Mouse (Mus musculus) heart, embryonic 11.5 days (tissue): ENCODE data around the gene Zfp687. TPM values are rescaled to one million over a fixed set of nuclear protein-coding genes. Genes with fewer than 3 reads are reported as not detected.
A peak's percentile ranks its signal among the peaks of the same experiment; 100 is the strongest.

ENCODE experiments used
- ATAC-seq: fragments of 200-750 bp; cut with Nextera tagmentation; replicated peaks from 2 replicates; pipeline ENCODE4 v1.8.0; 2017; ENCODE audit warnings: moderate library complexity; ENCODE audit not compliant: insufficient number of reproducible peaks, low FRiP score, low TSS enrichment
- H3K27ac ChIP-seq: fragments of 300-500 bp; sonication (generic); 2 replicates; pipeline ENCODE4 v1.5.1; 2014; ENCODE audit warnings: mild to moderate bottlenecking, low read depth, low read length
- H3K27me3 ChIP-seq: fragments of 300-500 bp; sonication (generic); 2 replicates; pipeline ENCODE4 v1.6.1; 2014; ENCODE audit warnings: mild to moderate bottlenecking, low read length, mixed read lengths; ENCODE audit not compliant: control insufficient read depth, insufficient read depth
- H3K36me3 ChIP-seq: fragments of 300-500 bp; sonication (generic); 2 replicates; pipeline ENCODE4 v1.6.1; 2014; ENCODE audit warnings: mild to moderate bottlenecking, low read length, moderate library complexity, mixed read lengths; ENCODE audit not compliant: control insufficient read depth, insufficient read depth
- H3K4me1 ChIP-seq: fragments of 300-500 bp; sonication (generic); 2 replicates; pipeline ENCODE4 v1.6.1; 2014; ENCODE audit warnings: low read length; ENCODE audit not compliant: control insufficient read depth, insufficient read depth
- H3K4me2 ChIP-seq: fragments of 300-500 bp; sonication (generic); 2 replicates; pipeline ENCODE4 v1.6.1; 2014; ENCODE audit warnings: mild to moderate bottlenecking, moderate library complexity
- H3K4me3 ChIP-seq: fragments of 300-500 bp; sonication (generic); 2 replicates; pipeline ENCODE4 v1.5.1; 2014; ENCODE audit warnings: low read depth, low read length
- H3K9ac ChIP-seq: fragments of 300-500 bp; sonication (generic); 2 replicates; pipeline ENCODE4 v1.6.1; 2014; ENCODE audit warnings: mild to moderate bottlenecking, low read depth, low read length, moderate library complexity
- H3K9me3 ChIP-seq: fragments of 300-500 bp; sonication (generic); replicated peaks from 2 replicates; pipeline ENCODE4 v1.6.1; 2016; ENCODE audit warnings: low read length; ENCODE audit not compliant: control insufficient read depth
- WGBS: fragments of 180-500 bp; shearing (Covaris S2); extraction: QIAGEN DNeasy Blood & Tissue Kit; methylation state at CpG from one replicate; pipeline ENCODE4 v1.1.7; 2014; ENCODE audit not compliant: insufficient replicate concordance; 5-methylcytosine and 5-hydroxymethylcytosine counted together
- polyA plus RNA-seq: library from polyadenylated mRNA; unstranded; fragments of >200 nt; fragmentation: Nextera tagmentation; extraction: Ambion mirVana; gene quantifications from 2 replicates; pipeline ENCODE4 v1.2.1, GENCODE M21; 2014

The Zfp687 gene
- polyA plus RNA-seq, 1 experiment from 2014 or later: 19.6 TPM

- H3K27me3 ChIP-seq: no peaks in the 10 kb centered on the region
- 29% methylated on average over 2 of the region's 2 CpGs for WGBS
- peaks cover 30% of the 10 kb centered on the region for H3K36me3 ChIP-seq
- H3K9ac ChIP-seq: no peak overlapping the region
- no peaks in the 10 kb centered on the region for H3K4me1 ChIP-seq
- no peak overlapping the region for H3K4me2 ChIP-seq
- no peak overlapping the region for H3K4me3 ChIP-seq
- no peaks in the 10 kb centered on the region for H3K9me3 ChIP-seq
- no peak for ATAC-seq
- H3K27ac ChIP-seq: no peak overlapping the region
Observed at GRCm38 (mm10) chr3:94996946-94997345, 18.3 kb downstream of the Zfp687 start.

- H3K4me2 ChIP-seq: no peak overlapping the region
- H3K27ac ChIP-seq: no peak overlapping the region; the same call in 1 of the 2 replicates
- no peak for ATAC-seq
- 30% methylated on average over 9 of the region's 9 CpGs for WGBS
- no peaks in the 10 kb centered on the region for H3K27me3 ChIP-seq
- H3K9ac ChIP-seq: no peak overlapping the region
- H3K9me3 ChIP-seq: no peaks in the 10 kb centered on the region
- no peak overlapping the region for H3K4me3 ChIP-seq
- H3K4me1 ChIP-seq: peaks cover 40% of the 10 kb centered on the region
- peaks cover 13% of the 10 kb centered on the region; the same call in 1 of the 2 replicates for H3K36me3 ChIP-seq
Observed at GRCm38 (mm10) chr3:94989159-94989761, 26.0 kb downstream of the Zfp687 start.

GRCm38 (mm10) chr3:94987578-94987977, 27.7 kb downstream of the Zfp687 start:
- Histone ChIP-seq H3K4me2 (peak overlapping the region; percentile 8; the same call in 1 of the 2 replicates), H3K27ac (peak overlapping the region; percentile 22; the same call in 1 of the 2 replicates), H3K9ac (no peak overlapping the region), H3K4me3 (no peak overlapping the region), H3K9me3 (no peaks in the 10 kb centered on the region), H3K27me3 (no peaks in the 10 kb centered on the region), H3K4me1 (peaks cover 40% of the 10 kb centered on the region), H3K36me3 (peaks cover 15% of the 10 kb centered on the region)
- peak; percentile 74 for ATAC-seq

DNA sequence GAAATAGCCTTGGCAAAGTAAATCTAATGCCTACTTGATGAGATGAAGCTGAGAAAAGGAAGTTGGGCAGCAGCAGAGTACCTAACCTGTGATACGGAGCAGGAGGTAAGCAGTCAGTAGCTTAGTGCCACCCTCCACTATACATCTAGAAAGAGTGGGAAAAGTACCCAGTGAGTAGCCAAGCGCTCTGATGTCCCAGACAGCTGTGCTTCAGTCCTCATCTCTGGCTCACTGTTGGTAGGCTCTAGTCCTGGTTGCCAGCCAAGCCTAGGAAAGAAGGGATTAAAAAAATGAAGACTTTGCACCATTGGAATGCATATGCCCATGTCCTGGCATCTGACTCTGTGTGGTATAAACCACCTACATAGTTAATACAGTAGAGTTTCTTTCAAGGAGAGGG, 29.7 kb downstream of the Zfp687 start:
- Histone ChIP-seq H3K27ac (no peak overlapping the region), H3K4me2 (no peak overlapping the region), H3K4me1 (peaks cover 40% of the 10 kb centered on the region), H3K27me3 (no peaks in the 10 kb centered on the region), H3K4me3 (no peak overlapping the region), H3K36me3 (peaks cover 17% of the 10 kb centered on the region), H3K9ac (no peak overlapping the region), H3K9me3 (no peaks in the 10 kb centered on the region)
- ATAC-seq: no peak
- 94% methylated on average over 2 of the region's 2 CpGs for WGBS

- no peaks in the 10 kb centered on the region for H3K27me3 ChIP-seq
- H3K4me1 ChIP-seq: peaks cover 35% of the 10 kb centered on the region
- H3K4me2 ChIP-seq: no peak overlapping the region
- no peak overlapping the region for H3K4me3 ChIP-seq
- H3K36me3 ChIP-seq: peaks cover 17% of the 10 kb centered on the region
- no peak overlapping the region for H3K9ac ChIP-seq
- ATAC-seq: no peak
- WGBS: 93% methylated on average over 11 of the region's 11 CpGs
- H3K27ac ChIP-seq: no peak overlapping the region
- no peaks in the 10 kb centered on the region for H3K9me3 ChIP-seq
Observed at GRCm38 (mm10) chr3:94984312-94984711, 30.9 kb downstream of the Zfp687 start.

- H3K4me1 ChIP-seq: peaks cover 7% of the 10 kb centered on the region
- no peaks in the 10 kb centered on the region for H3K9me3 ChIP-seq
- peak within 1 kb of the TSS; percentile 92 for H3K4me3 ChIP-seq
- peak within 1 kb of the TSS; percentile 81 for H3K27ac ChIP-seq
- peak; percentile 91 for ATAC-seq
- peak within 1 kb of the TSS; percentile 68 for H3K4me2 ChIP-seq
- no peaks in the 10 kb centered on the region for H3K27me3 ChIP-seq
- H3K36me3 ChIP-seq: no peaks in the 10 kb centered on the region
- H3K9ac ChIP-seq: peak within 1 kb of the TSS; percentile 94
- WGBS: under 1% methylated on average over 55 of the region's 57 CpGs
Observed at GRCm38 (mm10) chr3:94974528-94975422, 40.5 kb downstream of the Zfp687 start, which contains the start of gene Pi4kb. Gene Pi4kb, plus strand, starts transcription at chr3:94974731.

GRCm38 (mm10) chr3:94974026-94974527, 41.2 kb downstream of the Zfp687 start:
- Histone ChIP-seq H3K4me3 (peak overlapping the region; percentile 92), H3K27me3 (no peaks in the 10 kb centered on the region), H3K27ac (no peak overlapping the region), H3K36me3 (no peaks in the 10 kb centered on the region), H3K9ac (peak overlapping the region; percentile 94), H3K9me3 (no peaks in the 10 kb centered on the region), H3K4me1 (peaks cover 7% of the 10 kb centered on the region), H3K4me2 (peak overlapping the region; percentile 68)
- WGBS: 27% methylated on average over 9 of the region's 9 CpGs
- no peak for ATAC-seq

DNA sequence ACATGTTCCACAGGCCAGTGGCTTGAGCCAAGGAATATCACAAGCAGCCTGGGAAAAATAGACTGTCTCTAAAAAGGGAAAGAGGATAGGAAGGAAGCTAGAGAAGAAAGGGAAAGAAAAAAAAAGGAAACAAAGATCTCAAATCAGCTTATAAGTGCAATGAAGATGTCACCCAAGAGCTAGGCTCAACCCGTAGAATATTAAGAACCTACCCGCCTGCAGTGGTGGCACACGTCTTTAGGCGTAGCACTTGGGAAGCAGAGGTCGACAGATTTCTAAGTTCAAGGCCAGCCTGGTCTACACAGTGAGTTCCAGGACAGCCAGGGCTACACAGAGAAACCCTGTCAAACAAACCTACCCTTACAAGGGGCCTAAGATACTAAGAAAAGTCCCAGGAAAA, 41.6 kb downstream of the Zfp687 start:
- H3K36me3 ChIP-seq: no peaks in the 10 kb centered on the region
- peaks cover 7% of the 10 kb centered on the region for H3K4me1 ChIP-seq
- 84% methylated on average over 5 of the region's 5 CpGs for WGBS
- H3K9ac ChIP-seq: no peak overlapping the region; the same call in 1 of the 2 replicates
- no peak overlapping the region for H3K4me2 ChIP-seq
- no peak overlapping the region for H3K4me3 ChIP-seq
- no peak for ATAC-seq
- H3K9me3 ChIP-seq: no peaks in the 10 kb centered on the region
- no peaks in the 10 kb centered on the region for H3K27me3 ChIP-seq
- no peak overlapping the region for H3K27ac ChIP-seq
